Mouse (Mus musculus) ovary, adult 18-20 months (tissue): ENCODE results near the gene Tmem132e.

Experiments used
- DNase-seq: peaks from one replicate; pipeline ENCODE4 v3.0.0; 2022; ENCODE audit warnings: low spot score, mixed read lengths

Gene Tmem132e

DNA sequence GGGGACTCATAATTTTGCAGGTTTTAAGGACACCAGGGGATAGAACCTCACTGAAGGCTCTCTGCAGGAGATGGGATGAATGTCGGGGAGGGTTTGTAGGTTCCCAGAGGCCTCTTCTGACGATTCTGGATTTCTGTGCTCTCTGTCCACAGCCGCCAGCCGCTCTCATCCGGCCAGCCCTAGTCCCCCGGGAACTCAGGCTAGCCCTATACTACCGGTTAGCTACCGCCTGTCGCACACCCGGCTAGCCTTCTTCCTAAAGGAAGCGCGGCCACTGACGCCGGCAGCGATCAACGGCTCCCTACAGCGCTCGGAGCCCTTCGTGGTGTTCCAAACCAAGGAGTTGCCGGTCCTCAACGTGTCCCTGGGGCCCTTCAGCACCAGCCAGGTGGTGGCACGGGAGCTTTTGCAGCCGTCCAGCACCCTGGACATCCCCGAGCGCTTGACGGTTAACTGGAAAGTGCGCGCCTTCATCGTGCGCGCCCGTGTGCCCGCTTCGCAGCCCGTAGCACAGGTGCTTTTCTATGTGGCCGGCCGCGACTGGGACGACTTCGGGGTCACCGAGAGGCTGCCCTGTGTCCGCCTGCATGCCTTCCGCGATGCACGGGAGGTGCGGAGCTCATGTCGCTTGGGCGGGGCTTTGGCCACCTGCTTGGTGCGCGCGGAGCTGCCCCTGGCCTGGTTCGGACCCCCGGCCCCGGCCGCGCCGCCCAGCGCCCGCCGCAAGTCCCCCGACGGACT lies 45.6 kb downstream of the Tmem132e start:
- no peak for DNase-seq

DNA sequence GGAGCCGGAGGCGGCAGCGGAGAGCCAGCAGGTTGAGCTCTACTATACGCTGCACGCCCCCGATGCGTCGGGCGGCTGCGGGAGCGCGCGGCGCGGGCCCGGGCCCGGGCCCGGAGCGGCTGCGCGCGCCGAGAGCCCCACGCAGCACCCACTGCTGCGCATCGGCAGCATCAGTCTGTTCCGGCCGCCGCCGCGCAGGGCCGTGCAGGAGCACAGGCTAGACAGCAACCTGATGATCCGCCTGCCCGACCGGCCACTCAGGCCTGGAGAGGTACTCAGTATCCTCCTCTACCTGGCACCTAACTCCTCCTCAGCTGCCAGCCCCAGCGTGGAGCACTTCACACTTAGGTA lies 46.1 kb downstream of the Tmem132e start:
- no peak for DNase-seq

DNA sequence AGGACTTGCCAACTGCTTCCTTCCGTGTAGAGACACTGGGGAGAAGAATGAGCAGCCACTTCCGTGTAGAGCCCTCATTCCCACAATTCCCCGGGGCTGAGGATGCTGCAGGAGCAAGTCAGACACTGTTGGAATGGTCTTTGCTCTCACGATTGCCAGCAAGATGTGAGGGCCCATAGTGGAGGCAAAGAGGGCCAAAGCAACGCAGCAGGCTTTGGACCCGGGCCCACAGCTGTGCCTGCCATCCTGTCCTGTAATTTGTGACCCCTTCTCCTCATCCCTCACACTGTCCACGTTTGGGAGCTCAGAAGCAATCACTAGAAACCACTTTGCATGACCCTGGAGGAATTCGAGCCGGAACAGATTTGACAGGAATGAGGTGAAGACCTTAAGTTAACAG lies 59.8 kb downstream of the Tmem132e start:
- no peak for DNase-seq

DNA sequence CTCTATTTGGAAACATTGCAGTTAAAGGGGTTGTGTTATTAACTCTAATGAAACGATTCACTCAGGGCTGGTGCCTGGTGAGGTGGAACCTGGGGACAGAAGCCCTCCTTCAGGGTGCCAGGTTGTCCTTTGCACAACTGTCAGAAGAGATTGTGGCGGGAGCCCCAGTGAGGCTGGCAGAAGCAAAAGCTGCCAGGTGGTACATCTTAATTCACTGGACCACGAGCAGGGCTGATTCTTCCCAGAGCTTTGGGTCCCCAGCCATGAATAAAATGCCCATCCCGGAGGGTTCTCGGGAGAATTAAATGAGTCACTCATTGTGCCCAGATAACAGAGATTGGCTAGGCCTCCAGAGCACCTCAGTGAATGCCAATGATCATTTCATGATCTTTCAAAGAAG lies 63.8 kb downstream of the Tmem132e start:
- no peak for DNase-seq

DNA sequence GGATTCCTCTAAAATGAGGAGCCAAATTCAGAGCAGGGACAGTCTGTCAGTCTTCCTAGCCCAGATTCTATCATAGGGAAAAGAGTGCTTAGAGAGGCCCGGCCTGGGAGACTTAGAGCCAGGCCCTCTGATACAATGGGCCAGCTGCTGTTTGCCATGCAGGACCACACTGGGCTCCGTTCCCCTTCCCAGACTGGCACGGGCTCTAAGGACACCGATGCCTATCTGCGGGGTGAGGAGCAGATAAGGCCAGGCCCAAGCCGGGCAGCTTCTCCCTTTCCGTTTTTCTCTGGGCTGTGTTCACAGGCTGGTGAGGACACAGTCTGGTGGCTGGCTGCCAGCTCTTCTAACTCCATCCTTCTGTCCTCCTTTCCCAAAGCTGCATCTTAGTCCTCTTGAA lies 64.5 kb downstream of the Tmem132e start:
- no peak for DNase-seq

DNA sequence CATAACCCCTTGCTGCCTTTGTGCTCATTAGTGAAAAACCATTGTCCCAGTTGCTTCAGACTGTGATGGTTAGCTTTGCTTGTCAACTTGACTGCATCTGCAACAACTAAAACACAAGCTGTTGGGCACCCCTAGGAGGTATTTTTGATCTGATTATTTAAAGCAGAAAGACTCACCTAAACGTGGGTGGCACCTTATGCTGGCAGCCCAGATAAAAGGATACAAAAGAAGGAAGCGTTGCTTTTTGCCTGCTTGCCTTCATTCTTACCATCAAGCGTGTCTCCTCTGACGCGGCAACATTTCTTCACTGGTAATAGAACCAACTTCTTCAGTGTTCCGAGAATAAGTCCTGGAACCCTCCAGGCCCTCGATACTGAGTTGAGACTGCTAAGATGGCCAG lies 72.6 kb downstream of the Tmem132e start:
- no peak for DNase-seq

DNA sequence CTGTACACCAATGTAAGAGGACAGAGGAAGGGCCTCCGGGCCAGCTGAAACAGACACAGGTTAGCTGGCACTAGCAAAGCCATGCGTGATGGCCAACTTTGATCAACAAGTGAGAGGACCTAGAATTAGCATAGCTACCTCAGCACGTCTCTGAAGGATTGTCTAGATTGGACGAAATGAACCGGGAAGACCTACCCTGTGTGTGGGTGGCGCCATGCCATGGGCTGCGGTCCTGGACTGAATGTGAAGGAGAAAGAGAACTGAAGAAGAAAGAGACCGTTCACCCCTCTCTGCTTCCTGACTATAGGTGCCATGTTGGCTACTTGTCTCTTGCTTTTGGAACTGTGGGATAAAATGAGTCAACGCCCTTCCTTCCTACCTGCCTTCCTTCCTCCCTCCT lies 76.8 kb downstream of the Tmem132e start:
- DNase-seq, result no peak

DNA sequence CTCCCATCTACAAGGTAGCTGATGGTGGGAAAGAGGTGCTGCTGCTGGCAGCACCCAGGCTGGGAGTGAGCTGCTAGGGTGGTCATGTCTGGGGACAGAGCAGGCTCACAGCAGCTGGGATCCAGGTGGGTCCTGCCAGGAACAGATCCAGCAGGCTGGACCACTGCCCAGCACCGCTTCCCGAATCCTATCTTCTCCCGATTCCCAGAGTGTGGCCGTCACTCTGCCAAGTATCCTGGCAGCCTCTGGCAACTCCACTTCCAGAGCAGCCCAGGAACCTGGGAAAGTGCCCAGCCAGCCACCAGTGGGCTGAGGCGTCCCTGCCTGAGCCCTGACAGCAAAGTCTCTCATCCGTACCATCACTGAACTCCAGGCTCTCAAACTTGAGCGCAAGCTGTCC lies 78.5 kb downstream of the Tmem132e start:
- no peak for DNase-seq

DNA sequence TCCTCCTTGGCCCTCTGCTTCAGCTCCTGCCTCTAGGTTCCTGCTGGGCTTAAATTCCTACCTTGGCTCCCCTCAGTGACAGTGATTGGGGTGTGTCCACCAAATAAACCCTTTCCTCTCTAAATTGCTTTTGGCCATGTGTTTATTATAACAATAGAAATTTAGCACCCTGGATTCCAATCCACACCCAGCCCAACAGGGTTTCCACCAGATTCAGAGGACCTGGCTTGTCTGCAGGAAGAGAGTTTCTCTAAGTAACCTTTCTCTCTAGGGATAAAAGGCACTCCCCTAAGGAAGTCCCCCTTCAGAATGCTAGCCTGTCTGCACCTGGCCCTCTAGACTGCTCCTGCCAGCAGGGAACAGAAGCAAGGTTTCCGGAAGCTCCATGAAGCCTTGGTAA lies 82.4 kb downstream of the Tmem132e start:
- DNase-seq, result no peak

DNA sequence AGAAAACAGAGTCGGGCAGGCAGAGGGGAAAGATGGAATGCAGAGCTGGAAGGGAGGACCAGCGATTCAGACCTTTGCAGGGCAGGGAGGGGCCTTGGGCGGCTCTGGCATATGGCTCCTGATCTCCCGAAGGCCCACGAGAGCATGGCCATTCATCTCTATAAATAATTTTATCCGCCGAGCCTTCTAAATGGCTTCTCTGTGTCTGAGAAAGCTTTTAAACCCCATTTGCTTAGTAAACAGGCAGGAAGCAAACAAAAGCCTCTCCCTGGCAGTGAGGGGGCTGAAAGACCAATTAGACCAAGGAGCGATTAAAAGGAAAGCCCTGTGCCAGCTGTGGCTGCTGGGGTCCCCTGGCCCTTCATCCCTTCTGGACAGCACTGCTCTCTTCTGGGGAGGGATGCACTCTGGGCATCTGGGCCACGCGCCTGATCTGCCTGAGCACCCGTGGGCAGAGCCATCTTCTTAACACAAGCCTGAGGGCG lies 84.5 kb downstream of the Tmem132e start:
- no peak for DNase-seq

DNA sequence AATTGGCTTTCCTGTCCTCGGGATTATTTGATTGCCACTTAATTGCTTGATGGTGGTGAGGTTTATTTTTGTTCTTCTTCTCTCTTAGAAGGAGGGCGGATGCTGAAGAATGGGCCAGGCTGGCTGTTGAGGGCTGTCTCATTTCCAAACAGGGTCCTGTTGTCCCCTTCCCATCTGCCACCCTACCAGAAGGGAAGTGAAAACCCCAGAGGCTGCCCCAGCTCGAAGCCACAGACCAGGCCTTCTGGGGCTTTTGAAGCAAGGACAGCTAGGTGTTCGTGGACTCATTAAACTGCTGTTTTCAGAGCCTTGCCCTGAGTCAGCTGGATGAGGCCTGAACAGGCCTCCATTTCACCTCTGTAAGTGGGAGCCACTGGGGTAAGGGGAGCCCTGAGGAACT lies 87.4 kb downstream of the Tmem132e start:
- no peak for DNase-seq

DNA sequence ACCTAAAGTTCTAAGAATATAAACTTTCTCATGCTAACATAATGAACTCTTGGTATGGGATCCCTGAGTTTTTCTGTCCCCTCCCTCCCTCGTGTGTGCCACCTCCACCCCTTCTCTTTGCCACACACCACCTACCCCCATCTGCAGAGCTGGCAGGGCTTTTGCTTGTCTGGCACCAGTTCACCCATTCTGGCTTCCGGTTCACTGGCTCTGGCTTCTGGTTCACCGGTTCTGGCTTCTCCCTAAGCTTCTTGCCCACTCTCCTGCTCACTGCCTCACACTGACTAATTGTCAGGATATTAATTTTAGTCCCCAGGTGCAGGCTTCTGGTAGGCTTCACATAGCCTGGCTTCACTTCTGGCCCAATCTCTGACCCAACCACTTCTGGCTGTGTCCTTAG lies 88.7 kb downstream of the Tmem132e start:
- DNase-seq, result no peak

DNA sequence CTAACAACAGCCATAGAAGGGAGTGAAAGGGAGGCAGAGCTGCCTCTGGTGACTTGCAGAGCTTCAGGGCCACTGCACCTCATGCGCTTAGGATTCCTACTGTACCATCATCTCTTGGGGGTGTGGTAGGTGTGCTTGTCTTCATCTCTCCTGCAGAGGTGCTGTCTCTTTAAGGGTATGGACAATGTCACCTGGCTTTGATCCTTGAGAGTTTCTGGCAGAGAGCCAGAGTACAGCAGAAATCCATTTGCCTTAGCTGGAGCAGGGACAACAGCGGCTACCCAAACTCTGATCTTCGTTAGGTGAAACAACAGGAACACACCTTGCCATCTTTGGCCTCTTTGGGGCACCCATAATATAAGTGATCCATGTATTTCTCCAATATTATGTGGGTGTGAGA lies 92.2 kb downstream of the Tmem132e start:
- DNase-seq, result no peak

DNA sequence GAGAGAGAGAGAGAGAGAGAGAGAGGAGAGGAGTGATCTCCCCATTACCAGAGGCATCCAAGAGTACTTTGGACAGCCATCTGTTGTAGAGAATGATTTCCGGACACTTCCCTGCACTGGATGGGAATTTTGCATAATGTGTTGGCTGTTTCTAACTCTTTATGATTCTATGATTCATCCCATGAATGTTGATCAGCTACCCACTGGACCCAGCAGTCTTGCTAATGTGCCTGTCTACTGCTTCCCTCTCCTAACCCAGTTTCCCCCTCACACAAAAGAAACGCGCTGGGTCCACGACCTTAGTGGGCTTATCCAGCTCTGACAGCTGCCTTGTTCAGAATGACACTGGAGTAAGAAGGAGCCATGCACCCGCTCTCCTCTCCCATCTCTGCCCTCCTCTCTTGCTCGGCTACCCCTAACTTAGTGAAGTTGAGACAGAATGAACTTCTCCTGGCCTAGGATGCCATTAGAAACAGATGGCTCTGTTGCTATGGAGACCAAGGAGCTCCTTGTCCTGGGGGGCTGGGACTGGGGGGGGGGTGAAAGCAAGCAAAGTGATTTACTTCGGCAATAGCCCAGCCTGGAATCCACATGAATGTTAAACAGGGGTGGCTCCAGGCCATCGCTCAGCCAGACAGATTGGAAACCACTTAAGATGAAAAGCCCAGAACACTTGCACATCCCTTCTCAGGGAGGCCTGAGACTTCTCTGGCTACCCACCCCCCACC lies 98.8 kb downstream of the Tmem132e start:
- DNase-seq, result no peak

DNA sequence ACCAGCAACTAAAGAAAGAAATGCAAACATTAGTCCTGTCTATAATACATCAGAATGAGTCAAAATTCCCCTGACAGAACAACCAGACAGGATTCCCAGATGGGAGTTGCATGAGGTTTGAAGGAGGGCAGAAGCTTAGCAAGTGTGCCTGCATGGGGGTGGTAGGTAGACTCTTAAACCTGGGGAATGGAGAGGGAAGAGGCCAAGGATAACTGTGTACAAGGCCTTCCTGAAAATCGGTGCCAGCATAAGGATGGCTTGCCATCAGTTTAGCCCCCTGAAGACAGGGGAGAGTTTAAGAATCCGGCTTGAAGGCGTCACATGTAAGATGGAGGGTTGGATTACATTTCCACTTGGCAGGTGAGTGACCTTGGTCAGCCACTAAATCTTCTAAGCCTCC lies 102.2 kb downstream of the Tmem132e start:
- DNase-seq, result no peak
